Mouse (Mus musculus): ENCODE measurements around the gene Nhlh2. TPM values are rescaled to one million over a fixed set of nuclear protein-coding genes. Genes with fewer than 3 reads are reported as not detected.
A peak's percentile ranks its signal among the peaks of the same experiment; 100 is the strongest.

Nhlh2 gene
- polyA plus RNA-seq, 1 experiment from 2014 or later = not detected

DNA sequence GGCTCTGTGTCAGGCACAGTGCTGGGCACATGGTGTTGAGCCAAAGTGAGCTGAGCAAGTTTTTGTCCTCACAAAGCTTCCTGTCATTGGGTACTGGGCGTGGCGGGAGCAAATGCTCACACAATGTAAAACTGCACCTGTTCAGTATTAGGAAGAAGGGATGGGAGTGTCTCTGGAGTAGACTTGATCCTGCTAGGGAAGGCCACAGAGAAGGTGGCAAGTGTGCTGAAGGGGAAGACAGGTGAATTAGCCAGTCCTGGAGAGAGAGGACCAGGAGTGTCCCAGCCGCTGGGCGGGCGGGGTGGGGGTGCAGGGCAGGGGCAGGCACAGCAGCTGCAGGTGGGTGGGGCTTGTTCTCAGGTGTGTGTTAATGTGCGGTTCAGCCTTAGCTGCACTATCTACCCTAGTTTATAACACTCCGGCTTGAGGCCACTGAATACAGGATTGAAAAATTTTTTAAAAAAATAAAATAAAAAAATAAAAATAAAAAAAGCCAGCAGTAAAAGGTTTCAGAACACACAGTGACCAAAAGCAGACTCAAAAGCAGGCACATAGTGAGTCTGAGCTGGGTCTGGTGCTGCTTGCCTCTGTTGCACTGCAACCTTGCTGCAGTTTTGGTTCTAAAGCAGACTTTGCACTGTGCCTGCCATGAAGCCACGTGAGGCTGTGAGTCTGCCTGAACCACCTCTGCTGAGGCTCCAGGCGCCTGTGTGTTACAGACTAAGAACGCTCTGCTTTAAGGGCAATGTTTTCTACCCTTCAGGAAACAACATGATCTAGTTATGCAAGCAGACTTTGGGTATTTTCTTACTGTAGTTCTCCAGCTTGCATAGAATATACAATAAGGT is 53.6 kb downstream of the Nhlh2 start:
- Histone ChIP-seq H3K9ac (ENCODE audit: low read length) (no peak overlapping the region), H3K36me3 (ENCODE audit: control insufficient read depth, insufficient read depth, low read length) (no peaks in the 10 kb centered on the region), H3K4me2 (ENCODE audit: low read depth, low read length) (no peak overlapping the region), H3K4me3 (replicated peaks; ENCODE audit: low read length) (no peak overlapping the region), H3K4me1 (ENCODE audit: control insufficient read depth, insufficient read depth, low read length) (no peaks in the 10 kb centered on the region; the same call in 1 of the 2 replicates), H3K9me3 (replicated peaks; ENCODE audit: control insufficient read depth, low read length) (no peaks in the 10 kb centered on the region; the same call in 1 of the 2 replicates), H3K27ac (ENCODE audit: low read length) (no peak overlapping the region), H3K27me3 (ENCODE audit: control insufficient read depth, insufficient read depth, low read length) (no peaks in the 10 kb centered on the region)
- peak; percentile 76 for ATAC-seq (ENCODE audit: insufficient read depth, low FRiP score)
- WGBS = 54% methylated on average over 10 of the region's 10 CpGs

GRCm38 (mm10) chr3:102064566-102064965 is 54.7 kb downstream of the Nhlh2 start:
- H3K27me3 ChIP-seq (ENCODE audit: control insufficient read depth, insufficient read depth, low read length) = no peaks in the 10 kb centered on the region
- no peak overlapping the region for H3K4me3 ChIP-seq (replicated peaks; ENCODE audit: low read length)
- 73% methylated on average over 6 of the region's 6 CpGs for WGBS
- H3K4me2 ChIP-seq (ENCODE audit: low read depth, low read length) = no peak overlapping the region
- no peak overlapping the region for H3K9ac ChIP-seq (ENCODE audit: low read length)
- no peaks in the 10 kb centered on the region for H3K36me3 ChIP-seq (ENCODE audit: control insufficient read depth, insufficient read depth, low read length)
- no peak for ATAC-seq (ENCODE audit: insufficient read depth, low FRiP score)
- H3K4me1 ChIP-seq (ENCODE audit: control insufficient read depth, insufficient read depth, low read length) = no peaks in the 10 kb centered on the region; the same call in 1 of the 2 replicates
- no peaks in the 10 kb centered on the region; the same call in 1 of the 2 replicates for H3K9me3 ChIP-seq (replicated peaks; ENCODE audit: control insufficient read depth, low read length)
- H3K27ac ChIP-seq (ENCODE audit: low read length) = no peak overlapping the region

Other genes with a start within 250 kb of the Nhlh2 start
- gene Mab21l3, start 161.1 kb upstream of the Nhlh2 start, polyA plus RNA-seq (2015; fragmentation: Nextera tagmentation; extraction: Ambion mirVana) = 3.1 and 3.3 TPM in 2 replicates
- gene Slc22a15, start 85.6 kb upstream of the Nhlh2 start, polyA plus RNA-seq (2015; fragmentation: Nextera tagmentation; extraction: Ambion mirVana) = 4.5 and 4.7 TPM in 2 replicates
- gene Casq2, start 76.3 kb downstream of the Nhlh2 start, polyA plus RNA-seq (2015; fragmentation: Nextera tagmentation; extraction: Ambion mirVana) = 3.9 and 45.9 TPM in 2 replicates
- 30.7 and 34.3 TPM in 2 replicates for gene Vangl1, start 194.6 kb downstream of the Nhlh2 start, polyA plus RNA-seq (2015; fragmentation: Nextera tagmentation; extraction: Ambion mirVana)